Mouse (Mus musculus) ZHBTc4 (cell line): ENCODE results near the gene Gm20388.

ENCODE experiments used
- DNase-seq: peaks from one replicate; pipeline ENCODE4 v3.0.0-alpha.2; 2011; ENCODE audit warnings: low read depth, low spot score

The Gm20388 gene

GRCm38 (mm10) chr8:121850018-121850417 is 1939.4 kb downstream of the Gm20388 start:
- DNase-seq = peak; percentile 88

GRCm38 (mm10) chr8:121850436-121850820 is 1939.8 kb downstream of the Gm20388 start:
- DNase-seq = peak; percentile 25

- DNase-seq = peak; percentile 98
Observed at GRCm38 (mm10) chr8:121850821-121851470, 1940.3 kb downstream of the Gm20388 start.

- no peak for DNase-seq
Observed at GRCm38 (mm10) chr8:121851716-121852115, 1941.1 kb downstream of the Gm20388 start.

GRCm38 (mm10) chr8:121852464-121852863 is 1941.8 kb downstream of the Gm20388 start:
- peak; percentile 21 for DNase-seq

GRCm38 (mm10) chr8:121853586-121853985 is 1942.9 kb downstream of the Gm20388 start:
- DNase-seq = no peak

GRCm38 (mm10) chr8:121856071-121856746 is 1945.6 kb downstream of the Gm20388 start:
- no peak for DNase-seq

- no peak for DNase-seq
Observed at GRCm38 (mm10) chr8:121857331-121857730, 1946.7 kb downstream of the Gm20388 start.

GRCm38 (mm10) chr8:121857747-121858146 is 1947.1 kb downstream of the Gm20388 start:
- no peak for DNase-seq

GRCm38 (mm10) chr8:121861276-121861675 is 1950.6 kb downstream of the Gm20388 start:
- no peak for DNase-seq

- no peak for DNase-seq
Observed at GRCm38 (mm10) chr8:121861806-121862548, 1951.3 kb downstream of the Gm20388 start.

- DNase-seq = no peak
Observed at GRCm38 (mm10) chr8:121865356-121865755, 1954.7 kb downstream of the Gm20388 start.

GRCm38 (mm10) chr8:121868196-121868595 is 1957.6 kb downstream of the Gm20388 start:
- no peak for DNase-seq

- DNase-seq = no peak
Observed at GRCm38 (mm10) chr8:121868896-121869295, 1958.3 kb downstream of the Gm20388 start.

- no peak for DNase-seq
Observed at GRCm38 (mm10) chr8:121870190-121870589, 1959.5 kb downstream of the Gm20388 start.

GRCm38 (mm10) chr8:121871833-121872440 is 1961.3 kb downstream of the Gm20388 start:
- DNase-seq = no peak

GRCm38 (mm10) chr8:121874031-121874430 is 1963.4 kb downstream of the Gm20388 start:
- peak; percentile 77 for DNase-seq

- no peak for DNase-seq
Observed at GRCm38 (mm10) chr8:121875045-121875444, 1964.4 kb downstream of the Gm20388 start.

GRCm38 (mm10) chr8:121875517-121875916 is 1964.9 kb downstream of the Gm20388 start:
- no peak for DNase-seq

GRCm38 (mm10) chr8:121877212-121877611 is 1966.6 kb downstream of the Gm20388 start:
- DNase-seq = no peak

GRCm38 (mm10) chr8:121877828-121878480 is 1967.3 kb downstream of the Gm20388 start:
- DNase-seq = no peak

- DNase-seq = no peak
Observed at GRCm38 (mm10) chr8:121879712-121880111, 1969.1 kb downstream of the Gm20388 start.
